Mouse (Mus musculus) cerebellum, adult 18-20 months (tissue): ENCODE data around the gene Hba-a2.
"Not testable (repeated sequence)": the region's sequence is repeated elsewhere in the genome, so short reads cannot be mapped to it uniquely, and the experiment has no call there.

ENCODE experiments used
- DNase-seq, 2 experiments: peaks; one replicate each; pipeline ENCODE4 v3.0.0; 2021

The Hba-a2 gene

GRCm38 (mm10) chr11:32284582-32284981 lies 11.7 kb upstream of the Hba-a2 start:
- DNase-seq, result not testable (repeated sequence)

- no peak for DNase-seq
Observed at GRCm38 (mm10) chr11:32285031-32285775, 11.1 kb upstream of the Hba-a2 start.

GRCm38 (mm10) chr11:32285887-32286286 lies 10.4 kb upstream of the Hba-a2 start:
- not testable (repeated sequence) for DNase-seq

GRCm38 (mm10) chr11:32286695-32287492 lies 9.4 kb upstream of the Hba-a2 start, which contains the start of gene Hbq1b:
Gene Hbq1b (plus strand): TSS chr11:32286965.
- DNase-seq, result peak; percentile 80 to 84

GRCm38 (mm10) chr11:32287493-32287825 lies 8.8 kb upstream of the Hba-a2 start:
- no peak for DNase-seq

GRCm38 (mm10) chr11:32292819-32293218 lies 3.5 kb upstream of the Hba-a2 start:
- DNase-seq, result not testable (repeated sequence)

GRCm38 (mm10) chr11:32293479-32293878 lies 2.8 kb upstream of the Hba-a2 start:
- DNase-seq, result not testable (repeated sequence)

- not testable (repeated sequence) for DNase-seq
Observed at GRCm38 (mm10) chr11:32297417-32297816, 1.1 kb downstream of the Hba-a2 start.

GRCm38 (mm10) chr11:32297866-32298531 lies 1.7 kb downstream of the Hba-a2 start:
- DNase-seq, result no peak

GRCm38 (mm10) chr11:32298532-32298918 lies 2.2 kb downstream of the Hba-a2 start:
- no peak for DNase-seq

GRCm38 (mm10) chr11:32299865-32300264 lies 3.6 kb downstream of the Hba-a2 start, which contains the start of gene Hbq1a:
Gene Hbq1a (plus strand): TSS chr11:32300069.
- DNase-seq, result peak; percentile 65 to 76

GRCm38 (mm10) chr11:32300279-32301267 lies 4.3 kb downstream of the Hba-a2 start:
- no peak for DNase-seq

GRCm38 (mm10) chr11:32301506-32301905 lies 5.2 kb downstream of the Hba-a2 start:
- DNase-seq, result no peak

GRCm38 (mm10) chr11:32302824-32303419 lies 6.6 kb downstream of the Hba-a2 start:
- DNase-seq, result no peak

GRCm38 (mm10) chr11:32303455-32303854 lies 7.2 kb downstream of the Hba-a2 start:
- no peak for DNase-seq

GRCm38 (mm10) chr11:32307006-32307405 lies 10.7 kb downstream of the Hba-a2 start:
- no peak for DNase-seq

- DNase-seq, result no peak
Observed at GRCm38 (mm10) chr11:32309446-32309845, 13.2 kb downstream of the Hba-a2 start.

- no peak for DNase-seq
Observed at GRCm38 (mm10) chr11:32309928-32310327, 13.6 kb downstream of the Hba-a2 start.

GRCm38 (mm10) chr11:32316009-32316408 lies 19.7 kb downstream of the Hba-a2 start:
- DNase-seq, result no peak

- DNase-seq, result no peak
Observed at GRCm38 (mm10) chr11:32320507-32321195, 24.4 kb downstream of the Hba-a2 start.

GRCm38 (mm10) chr11:32321196-32321565 lies 24.9 kb downstream of the Hba-a2 start:
- peak; percentile 35 to 61 for DNase-seq
